Mouse (Mus musculus) frontal cortex, adult (tissue): ENCODE results near the gene Kif21b.

Source experiments
- ATAC-seq: cut with Nextera tagmentation; 2 replicates; pipeline ENCODE4 v1.9.2; 2017; ENCODE audit warnings: mild to moderate bottlenecking, moderate library complexity, mixed read lengths; ENCODE audit not compliant: low TSS enrichment

The Kif21b gene

GRCm38 (mm10) chr1:136159830-136160229, 28.6 kb downstream of the Kif21b start:
- ATAC-seq = no peak

GRCm38 (mm10) chr1:136160297-136160696, 29.1 kb downstream of the Kif21b start:
- no peak for ATAC-seq

- no peak for ATAC-seq
Measured at GRCm38 (mm10) chr1:136160930-136161329, 29.7 kb downstream of the Kif21b start.

- ATAC-seq = no peak
Measured at GRCm38 (mm10) chr1:136161333-136161921, 30.2 kb downstream of the Kif21b start.

- ATAC-seq = no peak
Measured at GRCm38 (mm10) chr1:136165436-136165835, 34.2 kb downstream of the Kif21b start.

- ATAC-seq = peak; percentile 67
Measured at GRCm38 (mm10) chr1:136167657-136168056, 36.5 kb downstream of the Kif21b start.

- peak; percentile 64 for ATAC-seq
Measured at GRCm38 (mm10) chr1:136170109-136170508, 38.9 kb downstream of the Kif21b start.

GRCm38 (mm10) chr1:136172696-136173095, 41.5 kb downstream of the Kif21b start:
- ATAC-seq = no peak

GRCm38 (mm10) chr1:136174101-136174606, 43.0 kb downstream of the Kif21b start:
- no peak for ATAC-seq

- peak; percentile 55 for ATAC-seq
Measured at GRCm38 (mm10) chr1:136175183-136175582, 44.0 kb downstream of the Kif21b start.

GRCm38 (mm10) chr1:136177085-136177484, 45.9 kb downstream of the Kif21b start:
- no peak; the same call in 1 of the 2 replicates for ATAC-seq

- ATAC-seq = no peak
Measured at GRCm38 (mm10) chr1:136178741-136179140, 47.6 kb downstream of the Kif21b start.

- no peak for ATAC-seq
Measured at GRCm38 (mm10) chr1:136179511-136180001, 48.4 kb downstream of the Kif21b start.

- ATAC-seq = no peak
Measured at GRCm38 (mm10) chr1:136190033-136190432, 58.8 kb downstream of the Kif21b start.

GRCm38 (mm10) chr1:136212803-136213202, 81.6 kb downstream of the Kif21b start, which contains the start of gene Mroh3:
TSS of gene Mroh3 (minus strand) at chr1:136212828.
- peak; percentile 97 for ATAC-seq

GRCm38 (mm10) chr1:136214304-136214703, 83.1 kb downstream of the Kif21b start:
- ATAC-seq = no peak

GRCm38 (mm10) chr1:136220037-136220871, 89.1 kb downstream of the Kif21b start:
- no peak for ATAC-seq

GRCm38 (mm10) chr1:136222386-136222785, 91.2 kb downstream of the Kif21b start:
- ATAC-seq = no peak

GRCm38 (mm10) chr1:136223758-136224342, 92.7 kb downstream of the Kif21b start:
- ATAC-seq = no peak

GRCm38 (mm10) chr1:136225846-136226245, 94.7 kb downstream of the Kif21b start:
- ATAC-seq = no peak

GRCm38 (mm10) chr1:136226626-136227025, 95.4 kb downstream of the Kif21b start:
- no peak for ATAC-seq
